Mouse (Mus musculus): ENCODE measurements at regions not wholly inside any gene's neighbourhood (a gene's known extent, or its start where the extent isn't known, plus 50 kb on each side); places are given as distances from the start of the nearest gene placed in this dataset.
"Not testable (repeated sequence)": the region's sequence is repeated elsewhere in the genome, so short reads cannot be mapped to it uniquely, and the experiment has no call there.

- not testable (repeated sequence) for DNase-seq, H3K27me3 ChIP-seq
- 34% methylated on average over 12 of the region's 12 CpGs for WGBS (ENCODE audit: insufficient replicate concordance)
Observed at GRCm38 (mm10) chr6:3201507-3201906, 197.9 kb downstream of the Samd9l start.

GRCm38 (mm10) chr6:3201107-3201506 lies 198.3 kb downstream of the Samd9l start:
- H3K27ac ChIP-seq = no peak overlapping the region
- DNase-seq (no peak), ATAC-seq (ENCODE audit: low read depth) (no peak)
- H3K4me2 ChIP-seq = no peak overlapping the region
- H3K36me3 ChIP-seq = no peaks in the 10 kb centered on the region
- H3K4me3 ChIP-seq (replicated peaks) = no peak overlapping the region
- WGBS (ENCODE audit: insufficient replicate concordance) = 49% methylated on average over 31 of the region's 33 CpGs
- H3K9me3 ChIP-seq (replicated peaks) = no peaks in the 10 kb centered on the region
- no peak overlapping the region for H3K9ac ChIP-seq
- no peaks in the 10 kb centered on the region for H3K27me3 ChIP-seq
- H3K4me1 ChIP-seq (replicated peaks) = no peaks in the 10 kb centered on the region

More at GRCm38 (mm10) chr6:3201507-3201906, 197.9 kb downstream of the Samd9l start:
- not testable (repeated sequence) for H3K4me2 ChIP-seq; H3K27ac ChIP-seq; ATAC-seq (ENCODE audit: low read depth); H3K9me3 ChIP-seq (replicated peaks); H3K4me3 ChIP-seq (replicated peaks); H3K36me3 ChIP-seq; H3K4me1 ChIP-seq (replicated peaks); H3K9ac ChIP-seq

- not testable (repeated sequence) for H3K9ac ChIP-seq; H3K36me3 ChIP-seq; ATAC-seq (ENCODE audit: low read depth); H3K27ac ChIP-seq; H3K4me2 ChIP-seq; H3K27me3 ChIP-seq; H3K4me3 ChIP-seq (replicated peaks); H3K4me1 ChIP-seq (replicated peaks); H3K9me3 ChIP-seq (replicated peaks)
- 68% methylated on average over 18 of the region's 18 CpGs for WGBS (ENCODE audit: insufficient replicate concordance)
- peak; percentile 53 for DNase-seq
Observed at GRCm38 (mm10) chr6:3200586-3200985, 198.8 kb downstream of the Samd9l start.

GRCm38 (mm10) chr6:3192424-3192820 lies 206.9 kb downstream of the Samd9l start:
- WGBS (ENCODE audit: insufficient replicate concordance) = 39% methylated on average over 1 of the region's 1 CpGs
- not testable (repeated sequence) for ATAC-seq (ENCODE audit: low read depth); DNase-seq

GRCm38 (mm10) chr6:3191695-3192423 lies 207.5 kb downstream of the Samd9l start:
- H3K27ac ChIP-seq; H3K4me1 ChIP-seq (replicated peaks); H3K9me3 ChIP-seq (replicated peaks); H3K4me3 ChIP-seq (replicated peaks); DNase-seq; H3K4me2 ChIP-seq; ATAC-seq (ENCODE audit: low read depth); H3K9ac ChIP-seq; H3K27me3 ChIP-seq; H3K36me3 ChIP-seq: not testable (repeated sequence)
- 71% methylated on average over 6 of the region's 6 CpGs for WGBS (ENCODE audit: insufficient replicate concordance)

More at GRCm38 (mm10) chr6:3192424-3192820, 206.9 kb downstream of the Samd9l start:
- H3K4me2 ChIP-seq; H3K36me3 ChIP-seq; H3K9me3 ChIP-seq (replicated peaks); H3K27ac ChIP-seq; H3K4me1 ChIP-seq (replicated peaks); H3K27me3 ChIP-seq; H3K4me3 ChIP-seq (replicated peaks); H3K9ac ChIP-seq: not testable (repeated sequence)

- WGBS (ENCODE audit: insufficient replicate concordance) = 29% methylated on average over 5 of the region's 5 CpGs
- Histone ChIP-seq H3K36me3 (no peaks in the 10 kb centered on the region), H3K27ac (no peak overlapping the region), H3K4me3 (replicated peaks) (no peak overlapping the region), H3K27me3 (no peaks in the 10 kb centered on the region), H3K4me1 (replicated peaks) (no peaks in the 10 kb centered on the region), H3K4me2 (no peak overlapping the region), H3K9ac (no peak overlapping the region), H3K9me3 (replicated peaks) (peaks cover 16% of the 10 kb centered on the region)
- DNase-seq = peak; percentile 41
- ATAC-seq (ENCODE audit: low read depth) = no peak
Observed at GRCm38 (mm10) chr6:3183819-3184199, 215.6 kb downstream of the Samd9l start.

- Histone ChIP-seq H3K36me3 (no peaks in the 10 kb centered on the region), H3K4me1 (replicated peaks) (no peaks in the 10 kb centered on the region), H3K9me3 (replicated peaks) (peaks cover 16% of the 10 kb centered on the region), H3K27ac (no peak overlapping the region), H3K4me3 (replicated peaks) (0 out of 2 replicates have a peak overlapping the region, but pooled peaks have one; percentile 1), H3K27me3 (no peaks in the 10 kb centered on the region), H3K4me2 (peak overlapping the region; percentile 25), H3K9ac (no peak overlapping the region)
- peak; percentile 77 for ATAC-seq (ENCODE audit: low read depth)
- DNase-seq = peak; percentile 75
- WGBS (ENCODE audit: insufficient replicate concordance) = 36% methylated on average over 33 of the region's 33 CpGs
Observed at GRCm38 (mm10) chr6:3182889-3183818, 216.2 kb downstream of the Samd9l start.

GRCm38 (mm10) chr6:3182424-3182841 lies 216.9 kb downstream of the Samd9l start:
- H3K27ac ChIP-seq; DNase-seq; H3K4me3 ChIP-seq (replicated peaks); H3K36me3 ChIP-seq; H3K9ac ChIP-seq; H3K27me3 ChIP-seq; H3K4me1 ChIP-seq (replicated peaks): not testable (repeated sequence)
- ATAC-seq (ENCODE audit: low read depth) = peak; percentile 34
- WGBS (ENCODE audit: insufficient replicate concordance) = 27% methylated on average over 17 of the region's 17 CpGs
- Histone ChIP-seq H3K4me2 (peak overlapping the region; percentile 25; the same call in 1 of the 2 replicates), H3K9me3 (replicated peaks) (peaks cover 16% of the 10 kb centered on the region)

GRCm38 (mm10) chr6:3179603-3180348 lies 219.6 kb downstream of the Samd9l start:
- 53% methylated on average over 7 of the region's 10 CpGs for WGBS (ENCODE audit: insufficient replicate concordance)

GRCm38 (mm10) chr6:3169479-3169878 lies 229.9 kb downstream of the Samd9l start:
- not testable (repeated sequence) for H3K9ac ChIP-seq; ATAC-seq (ENCODE audit: low read depth); H3K27ac ChIP-seq; H3K36me3 ChIP-seq; H3K4me1 ChIP-seq (replicated peaks); H3K27me3 ChIP-seq; DNase-seq; H3K4me2 ChIP-seq; H3K9me3 ChIP-seq (replicated peaks); H3K4me3 ChIP-seq (replicated peaks)
- 43% methylated on average over 4 of the region's 4 CpGs for WGBS (ENCODE audit: insufficient replicate concordance)

More at GRCm38 (mm10) chr6:3179603-3180348, 219.6 kb downstream of the Samd9l start:
- H3K36me3 ChIP-seq; H3K27ac ChIP-seq; DNase-seq; H3K4me2 ChIP-seq; H3K4me3 ChIP-seq (replicated peaks); H3K9ac ChIP-seq; H3K27me3 ChIP-seq; H3K4me1 ChIP-seq (replicated peaks): not testable (repeated sequence)
- ATAC-seq (ENCODE audit: low read depth) = peak; percentile 52
- peaks cover 16% of the 10 kb centered on the region for H3K9me3 ChIP-seq (replicated peaks)

GRCm38 (mm10) chr6:3166149-3166548 lies 233.2 kb downstream of the Samd9l start:
- not testable (repeated sequence) for H3K9me3 ChIP-seq (replicated peaks)
- 22% methylated on average over 1 of the region's 1 CpGs for WGBS (ENCODE audit: insufficient replicate concordance)
- peak; percentile 91 for ATAC-seq (ENCODE audit: low read depth)

More at GRCm38 (mm10) chr6:3166149-3166548, 233.2 kb downstream of the Samd9l start:
- not testable (repeated sequence) for H3K36me3 ChIP-seq; H3K9ac ChIP-seq; H3K27ac ChIP-seq; H3K4me1 ChIP-seq (replicated peaks); H3K4me2 ChIP-seq; H3K4me3 ChIP-seq (replicated peaks); DNase-seq; H3K27me3 ChIP-seq
